Mouse (Mus musculus): ENCODE measurements around the gene Slc37a3.
"Not testable (repeated sequence)": the region's sequence is repeated elsewhere in the genome, so short reads cannot be mapped to it uniquely, and the experiment has no call there.

Slc37a3 gene

DNA sequence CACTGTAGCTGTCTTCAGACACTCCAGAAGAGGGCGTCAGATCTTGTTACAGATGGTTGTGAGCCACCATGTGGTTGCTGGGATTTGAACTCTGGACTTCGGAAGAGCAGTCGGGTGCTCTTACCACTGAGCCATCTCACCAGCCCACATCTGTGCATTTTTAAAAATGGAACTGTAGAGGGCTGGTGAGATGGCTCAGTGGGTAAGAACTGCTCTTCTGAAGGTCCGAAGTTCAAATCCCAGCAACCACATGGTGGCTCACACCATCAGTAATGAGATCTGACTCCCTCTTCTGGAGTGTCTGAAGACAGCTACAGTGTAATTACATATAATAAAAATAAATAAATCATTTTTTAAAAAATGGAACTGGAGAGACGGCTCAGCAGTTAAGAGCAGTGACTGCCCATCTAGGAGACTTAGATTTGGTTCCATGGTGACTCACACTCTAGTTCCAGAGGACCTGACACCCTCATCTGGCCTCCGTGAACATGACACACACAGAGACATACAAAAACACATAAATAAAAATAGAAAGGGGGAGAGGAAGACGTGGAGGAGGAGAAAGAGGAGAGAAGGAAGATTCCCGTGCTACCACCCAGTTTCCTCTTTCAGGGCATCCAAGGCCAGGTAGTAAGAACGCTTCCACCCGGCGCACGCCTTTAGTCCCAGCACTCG lies 823 bp upstream of the Slc37a3 start:
- not testable (repeated sequence) for DNase-seq

GRCm38 (mm10) chr6:39376775-39377174 lies 700 bp downstream of the Slc37a3 start:
- no peak for DNase-seq

GRCm38 (mm10) chr6:39373301-39373955 lies 4.0 kb downstream of the Slc37a3 start:
- no peak for DNase-seq

GRCm38 (mm10) chr6:39372727-39373126 lies 4.7 kb downstream of the Slc37a3 start:
- no peak for DNase-seq

- no peak for DNase-seq
These were observed 5.4 kb downstream of the Slc37a3 start for GRCm38 (mm10) chr6:39372042-39372441.

GRCm38 (mm10) chr6:39369631-39370030 lies 7.8 kb downstream of the Slc37a3 start:
- DNase-seq = no peak

- no peak for DNase-seq
These were observed 14.8 kb downstream of the Slc37a3 start for GRCm38 (mm10) chr6:39362684-39363083.

DNA sequence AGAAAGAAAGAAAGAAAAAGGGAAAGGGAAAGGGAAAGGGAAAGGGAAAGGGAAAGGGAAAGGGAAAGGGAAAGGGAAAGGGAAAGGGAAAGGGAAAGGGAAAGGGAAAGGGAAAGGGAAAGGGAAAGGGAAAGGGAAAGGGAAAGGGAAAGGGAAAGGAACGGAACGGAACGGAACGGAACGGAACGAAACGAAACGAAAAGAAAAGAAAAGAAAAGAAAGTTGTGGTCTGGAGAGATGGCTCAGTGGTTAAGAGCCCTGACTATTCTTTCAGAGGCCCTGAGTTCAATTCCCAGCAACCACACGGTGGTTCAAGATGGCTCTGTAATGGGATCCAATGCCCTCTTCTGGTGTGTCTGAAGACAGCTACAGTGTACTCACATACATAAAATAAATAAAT lies 18.3 kb downstream of the Slc37a3 start:
- not testable (repeated sequence) for DNase-seq

DNA sequence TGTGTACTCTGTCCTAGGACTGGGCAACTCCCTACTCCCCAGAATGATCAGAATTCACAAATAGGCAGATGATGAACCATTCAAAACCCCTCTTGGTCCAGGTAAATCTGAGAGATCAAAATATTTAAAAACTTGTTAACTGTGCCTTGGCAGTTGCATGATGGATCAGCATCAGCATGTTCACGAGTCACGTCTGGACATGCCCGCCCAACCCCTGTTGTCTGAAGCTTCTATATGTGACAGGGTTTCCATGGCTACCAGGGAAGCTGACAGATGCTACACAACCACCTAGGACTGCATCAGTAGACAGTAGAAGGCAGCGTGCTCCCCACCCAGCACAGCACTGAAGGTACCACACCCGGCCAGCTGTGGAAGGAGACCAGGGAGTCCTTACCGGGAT lies 28.5 kb downstream of the Slc37a3 start:
- DNase-seq = no peak

DNA sequence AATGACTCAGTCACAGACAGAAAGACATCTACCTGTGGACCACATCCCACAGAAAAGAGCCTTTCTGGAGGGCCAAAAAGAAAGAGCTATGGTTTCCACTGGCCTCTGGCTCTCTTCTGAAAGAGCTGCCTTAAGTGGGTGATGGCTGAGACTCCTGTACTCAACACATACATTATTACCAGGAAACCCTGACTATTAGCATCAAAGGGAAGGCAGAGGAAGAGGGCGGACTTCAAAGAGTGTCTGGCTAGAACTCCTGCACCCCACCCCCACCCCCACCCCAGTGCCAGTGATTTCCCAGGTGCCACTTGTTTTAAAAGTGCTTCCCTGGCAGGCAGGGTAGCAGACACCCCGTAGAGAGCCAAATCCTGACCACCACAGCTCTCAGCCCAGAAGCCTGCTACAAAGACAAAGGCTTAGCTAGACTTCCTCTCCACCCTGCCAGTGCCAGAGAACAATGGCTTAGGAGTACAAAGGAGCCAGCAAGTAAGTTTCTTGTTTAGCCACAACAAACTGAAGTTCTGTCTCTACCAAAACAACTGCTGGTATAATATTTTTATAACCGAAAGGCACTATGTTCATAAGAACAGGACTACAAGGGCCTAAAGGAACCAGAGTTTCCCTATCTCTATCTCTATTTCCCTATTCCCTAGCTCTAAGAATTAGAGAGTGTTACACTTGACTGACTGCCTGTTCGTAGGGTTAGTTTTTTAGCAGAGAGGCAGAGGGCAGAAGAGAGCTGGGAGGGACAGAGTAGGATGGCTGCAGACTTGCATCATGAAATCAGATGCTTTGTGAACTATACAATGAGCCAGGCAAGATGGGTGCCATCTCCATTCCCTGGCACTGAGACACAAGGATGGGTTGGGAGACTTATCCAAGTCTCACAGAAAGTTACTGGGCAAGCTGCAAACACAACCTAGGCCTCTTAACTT lies 29.3 kb downstream of the Slc37a3 start:
- DNase-seq = no peak

GRCm38 (mm10) chr6:39346991-39347501 lies 30.4 kb downstream of the Slc37a3 start:
- DNase-seq = no peak

DNA sequence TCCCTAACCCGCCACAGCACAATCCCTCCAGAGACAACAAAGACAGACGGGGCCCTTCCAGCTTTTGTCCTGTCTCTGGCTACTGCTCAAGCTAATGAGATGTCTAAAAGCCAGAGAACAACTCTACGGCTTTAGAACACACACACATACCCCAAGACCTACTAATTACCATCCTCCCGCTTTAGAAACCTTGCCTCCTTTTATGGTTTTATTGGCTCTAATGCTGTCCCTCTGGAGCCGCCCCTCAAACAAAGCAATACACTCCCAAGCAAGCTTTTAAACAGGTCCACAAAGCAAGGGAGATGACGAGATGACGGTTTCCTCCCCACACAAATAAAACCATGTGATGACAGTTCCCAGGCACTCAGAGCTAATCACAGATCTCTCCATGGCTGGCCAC lies 32.0 kb downstream of the Slc37a3 start:
- DNase-seq = no peak

DNA sequence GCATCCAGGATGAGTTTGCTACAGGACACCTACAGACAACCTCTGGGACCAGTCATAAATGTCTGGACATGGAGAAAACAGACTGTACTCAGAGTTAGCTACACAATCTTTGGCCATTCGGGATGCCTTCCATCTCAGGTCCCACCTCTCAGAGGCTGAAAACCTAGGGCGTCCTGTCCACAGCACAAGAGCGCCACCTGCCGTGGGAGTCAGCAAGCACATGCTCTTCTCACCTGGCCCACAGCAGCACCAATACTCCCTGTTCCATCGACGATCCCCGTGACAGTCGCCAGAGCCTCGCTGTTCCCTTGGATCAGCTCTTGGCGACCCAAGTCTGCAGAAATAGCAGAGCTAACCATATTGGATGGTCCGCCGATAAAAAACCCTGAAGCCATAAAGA lies 33.5 kb downstream of the Slc37a3 start:
- peak; percentile 81 to 91 for DNase-seq

GRCm38 (mm10) chr6:39341798-39342197 lies 35.7 kb downstream of the Slc37a3 start:
- no peak for DNase-seq

GRCm38 (mm10) chr6:39338359-39338758 lies 39.1 kb downstream of the Slc37a3 start:
- DNase-seq = no peak

GRCm38 (mm10) chr6:39334873-39335272 lies 42.6 kb downstream of the Slc37a3 start:
- no peak for DNase-seq

- DNase-seq = no peak
These were observed 43.3 kb downstream of the Slc37a3 start for GRCm38 (mm10) chr6:39334224-39334623.

- DNase-seq = peak in 1 of 2 experiments; percentile 22
These were observed 45.3 kb downstream of the Slc37a3 start for GRCm38 (mm10) chr6:39331998-39332700.

DNA sequence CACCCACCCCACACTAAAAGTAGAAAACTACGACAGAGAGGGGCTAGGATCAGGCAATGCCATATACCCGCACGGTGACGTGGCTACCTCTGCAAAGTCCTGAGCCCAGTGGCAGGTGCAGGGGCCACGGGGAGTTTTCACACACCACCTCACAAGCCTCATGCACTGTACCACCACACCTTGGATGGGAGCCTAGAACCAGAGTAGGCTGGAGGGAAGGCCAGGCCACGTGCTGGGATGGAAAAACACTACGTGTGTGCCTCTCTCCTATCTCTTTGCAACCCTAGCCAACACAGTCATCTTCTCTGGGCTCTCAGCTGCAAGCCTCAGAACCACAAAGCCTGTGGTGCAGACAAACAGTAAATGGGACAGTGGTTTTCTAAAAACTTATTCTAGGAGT lies 46.5 kb downstream of the Slc37a3 start:
- DNase-seq = peak; percentile 69 to 73

GRCm38 (mm10) chr6:39320286-39320685 lies 57.2 kb downstream of the Slc37a3 start:
- DNase-seq = peak in 1 of 2 experiments; percentile 63

DNA sequence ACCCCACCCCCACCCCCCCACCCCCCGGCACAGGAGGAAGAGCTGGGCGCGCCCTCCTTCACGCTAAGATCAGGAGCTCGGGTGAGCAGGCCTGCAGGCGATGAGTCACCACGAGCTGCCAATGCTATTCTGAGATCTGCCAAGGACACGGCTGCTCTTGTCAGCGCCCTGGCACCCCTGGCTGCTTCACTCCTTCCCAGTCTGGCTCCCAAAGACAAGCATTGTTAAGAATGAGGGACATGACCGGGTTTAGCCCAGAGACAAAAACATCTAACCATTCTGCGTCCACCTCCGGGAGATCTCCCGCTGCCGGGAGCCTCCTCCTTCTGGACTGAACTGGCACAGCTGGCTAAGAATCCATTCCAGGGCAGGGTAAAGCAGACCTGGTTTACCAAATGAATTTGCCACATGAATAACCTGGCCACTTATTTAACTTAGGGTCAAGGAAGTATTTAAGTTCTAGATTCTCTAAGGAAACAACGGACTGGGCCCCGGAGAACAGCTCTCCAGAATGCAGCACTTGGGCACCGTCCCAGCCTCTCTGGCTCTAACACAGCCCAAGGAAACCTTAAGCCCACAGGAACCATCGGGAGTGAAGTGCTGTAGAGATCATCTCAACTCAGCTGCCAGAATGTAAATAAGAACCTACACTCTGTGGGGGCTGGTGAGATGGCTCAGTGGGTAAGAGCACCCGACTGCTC lies 58.3 kb downstream of the Slc37a3 start:
- peak; percentile 81 to 88 for DNase-seq

- no peak for DNase-seq
These were observed 58.9 kb downstream of the Slc37a3 start for GRCm38 (mm10) chr6:39318631-39319010.

All from cerebellum, adult 18-20 months (tissue).